Mouse (Mus musculus): ENCODE results near the gene Pacs2.

The Pacs2 gene

DNA sequence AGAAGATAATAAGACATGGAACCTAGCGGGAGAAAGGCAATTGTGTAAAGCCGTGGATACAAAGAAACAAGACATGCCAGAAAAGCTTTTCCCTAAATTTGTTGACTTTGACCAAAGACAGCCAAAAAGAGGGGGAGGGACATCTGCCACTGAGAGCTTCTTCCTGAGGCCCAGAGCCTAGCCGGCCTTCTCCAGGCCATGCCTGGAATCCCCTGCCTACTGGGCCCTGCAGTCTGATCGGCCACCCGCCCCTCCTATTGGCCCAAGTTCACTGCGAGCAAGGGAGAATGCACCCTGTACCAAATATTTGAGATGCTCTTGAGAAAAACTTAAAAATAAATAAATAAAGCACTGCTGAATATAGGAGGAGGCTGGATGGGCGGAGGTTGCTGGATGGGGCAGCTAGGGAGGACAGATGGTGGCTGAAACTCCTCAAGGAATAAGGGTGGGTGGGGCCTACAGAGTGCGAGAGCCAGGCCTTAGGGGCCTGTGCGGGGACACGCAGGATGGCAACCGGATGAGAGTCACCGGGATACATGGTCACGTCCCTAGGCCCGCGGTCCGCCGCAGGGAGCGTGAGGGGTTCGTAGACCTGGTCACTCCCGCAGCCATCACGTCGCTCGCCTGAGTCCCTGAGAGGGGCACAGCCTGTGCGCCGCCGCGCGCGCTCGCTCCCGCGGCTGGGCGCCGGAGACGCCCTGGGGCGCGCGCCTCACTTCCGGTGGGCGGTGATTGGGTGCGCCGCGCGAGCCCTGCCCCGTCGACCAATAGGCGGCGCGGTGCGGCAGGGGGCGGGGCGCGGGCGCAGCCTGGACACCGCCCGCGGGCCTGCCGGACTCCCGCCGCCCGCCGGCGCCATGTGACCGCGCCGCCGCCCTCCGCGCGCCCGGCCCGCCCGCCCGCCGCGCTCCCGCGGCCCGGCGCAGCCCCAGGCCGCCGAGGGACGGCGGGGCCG, at the start of gene Pacs2:
Gene Pacs2, plus strand, starts transcription at position 905 of the 955 bp plus-strand sequence.
- peak; percentile 95 for DNase-seq

GRCm38 (mm10) chr12:112965783-112966182, 48.5 kb upstream of the Pacs2 start:
- DNase-seq: no peak

DNA sequence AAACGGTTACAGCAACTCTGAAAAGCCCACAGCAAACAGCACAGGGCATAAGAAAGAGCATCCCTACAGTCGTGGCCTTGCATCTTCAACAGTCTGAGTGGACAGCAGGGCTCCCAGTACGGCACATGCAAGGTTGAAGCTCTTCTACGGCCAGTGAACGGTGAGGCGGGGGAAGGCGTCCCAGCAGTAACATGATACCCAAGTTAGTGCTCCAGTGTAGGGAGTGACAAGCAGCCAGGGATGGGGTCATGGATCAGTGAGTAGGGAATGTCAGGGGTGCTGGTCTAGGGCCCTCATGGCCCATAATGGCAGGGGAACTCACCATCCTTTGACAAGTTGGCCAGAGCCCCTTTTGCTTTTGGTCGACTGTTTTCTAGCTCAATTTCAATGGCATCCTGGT, 45.4 kb upstream of the Pacs2 start:
- DNase-seq: no peak

- DNase-seq: no peak
Observed at GRCm38 (mm10) chr12:112969616-112970015, 44.7 kb upstream of the Pacs2 start.

DNA sequence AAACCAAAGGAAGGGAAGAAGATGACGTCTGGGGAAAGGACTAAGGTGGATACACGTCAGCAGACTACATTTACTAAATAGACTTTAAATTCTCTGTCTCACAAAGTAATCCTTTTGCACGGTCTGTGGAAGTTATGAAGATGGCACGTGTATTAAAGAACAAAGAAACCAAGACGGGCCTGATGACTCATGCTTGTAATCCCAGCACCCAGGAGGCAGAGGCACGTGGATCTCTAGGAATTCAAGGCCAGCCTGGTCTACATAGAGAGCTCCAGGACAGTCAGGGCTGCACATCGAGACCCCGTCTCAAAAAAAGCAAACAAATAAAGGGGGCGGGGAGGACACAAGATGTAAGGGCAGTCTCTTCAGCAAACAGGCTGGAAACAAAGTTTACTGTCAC, 39.6 kb upstream of the Pacs2 start:
- no peak for DNase-seq

DNA sequence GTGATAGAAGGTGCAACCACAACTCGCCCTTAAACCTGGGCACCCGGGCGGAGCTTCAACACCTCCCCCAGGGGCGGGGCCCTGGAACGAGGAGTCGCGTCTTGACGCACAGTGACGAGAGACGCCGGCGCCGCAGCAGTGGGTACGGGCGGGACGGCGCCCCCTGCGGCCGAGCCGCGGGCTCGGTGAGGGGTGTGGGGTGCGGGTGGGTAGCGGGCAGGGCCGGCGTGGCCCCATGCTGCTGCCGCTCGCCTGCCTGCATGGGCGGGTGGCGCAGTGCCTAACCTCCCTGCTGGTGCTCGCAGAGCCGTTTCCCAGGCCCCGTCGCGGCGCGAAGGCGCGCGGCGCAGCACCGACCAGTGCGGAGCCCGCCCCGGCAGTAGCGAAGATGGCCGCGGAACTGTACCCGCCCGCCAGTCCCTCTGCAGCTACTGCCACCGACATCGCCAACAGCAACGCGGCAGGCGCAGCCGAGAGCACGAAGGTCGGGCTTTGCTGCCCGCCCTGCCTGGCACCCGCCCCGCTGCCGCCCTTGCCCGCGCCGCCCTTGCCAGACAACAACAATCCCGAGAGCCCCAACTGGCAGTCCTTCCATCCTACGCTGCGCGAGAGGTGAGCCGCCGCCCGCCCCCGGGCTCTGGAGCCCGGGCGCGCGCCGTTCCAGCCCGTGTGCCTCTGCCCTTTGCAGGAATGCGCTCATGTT, 37.8 kb upstream of the Pacs2 start, which contains the start of gene Btbd6:
Gene Btbd6, plus strand, starts transcription at position 112 of the 703 bp plus-strand sequence.
- DNase-seq: peak; percentile 90

- no peak for DNase-seq
Observed at GRCm38 (mm10) chr12:112977156-112977555, 37.2 kb upstream of the Pacs2 start.

GRCm38 (mm10) chr12:112982031-112982430, 32.3 kb upstream of the Pacs2 start:
- no peak for DNase-seq

DNA sequence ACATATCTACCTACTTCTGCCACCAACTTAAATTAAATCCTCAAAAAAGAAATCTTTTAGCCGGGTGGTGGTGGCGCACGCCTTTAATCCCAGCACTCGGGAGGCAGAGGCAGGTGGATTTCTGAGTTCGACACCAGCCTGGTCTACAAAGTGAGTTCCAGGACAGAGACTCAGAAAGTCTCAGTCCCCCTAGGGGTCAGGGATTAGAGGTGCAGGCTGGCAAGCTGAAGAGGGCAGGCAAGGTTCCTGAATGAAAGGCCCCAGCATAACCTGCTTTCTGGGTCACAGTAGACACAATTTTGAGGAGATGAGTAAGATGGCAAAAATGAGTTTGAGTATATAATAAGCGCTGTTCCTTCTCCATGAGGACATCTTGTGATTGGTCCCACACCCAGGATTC, 29.0 kb upstream of the Pacs2 start:
- no peak for DNase-seq

DNA sequence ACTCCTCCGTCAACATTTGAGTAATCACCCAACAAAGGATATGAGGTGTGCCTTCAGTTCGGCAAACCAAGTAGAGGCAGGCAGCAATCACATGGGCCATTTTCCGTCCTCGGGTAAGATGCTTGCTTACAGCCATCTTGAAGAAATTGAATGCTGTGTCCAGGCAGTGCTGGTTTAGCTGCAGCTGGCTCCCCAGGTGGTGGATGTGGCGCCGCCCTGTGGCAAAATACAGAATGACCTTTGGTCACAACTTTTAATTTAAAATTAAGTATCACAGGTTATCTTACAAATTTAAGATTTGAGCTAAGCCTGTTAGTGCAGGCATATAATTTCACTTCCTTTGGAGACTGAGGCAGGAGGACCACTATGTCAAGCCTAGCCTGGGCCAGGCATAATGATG, 26.4 kb upstream of the Pacs2 start:
- peak; percentile 32 for DNase-seq

- DNase-seq: no peak
Observed at GRCm38 (mm10) chr12:112990706-112991405, 23.5 kb upstream of the Pacs2 start.

- DNase-seq: no peak
Observed at GRCm38 (mm10) chr12:112991444-112991843, 22.9 kb upstream of the Pacs2 start.

- no peak for DNase-seq
Observed at GRCm38 (mm10) chr12:112994153-112994552, 20.2 kb upstream of the Pacs2 start.

GRCm38 (mm10) chr12:112999569-113000293, 14.6 kb upstream of the Pacs2 start:
- no peak for DNase-seq

- DNase-seq: peak; percentile 89
Observed at GRCm38 (mm10) chr12:113000294-113001132, 13.8 kb upstream of the Pacs2 start, which contains the start of gene Brf1. Gene Brf1 (minus strand): TSS chr12:113000704.

GRCm38 (mm10) chr12:113001133-113001474, 13.2 kb upstream of the Pacs2 start:
- DNase-seq: no peak

DNA sequence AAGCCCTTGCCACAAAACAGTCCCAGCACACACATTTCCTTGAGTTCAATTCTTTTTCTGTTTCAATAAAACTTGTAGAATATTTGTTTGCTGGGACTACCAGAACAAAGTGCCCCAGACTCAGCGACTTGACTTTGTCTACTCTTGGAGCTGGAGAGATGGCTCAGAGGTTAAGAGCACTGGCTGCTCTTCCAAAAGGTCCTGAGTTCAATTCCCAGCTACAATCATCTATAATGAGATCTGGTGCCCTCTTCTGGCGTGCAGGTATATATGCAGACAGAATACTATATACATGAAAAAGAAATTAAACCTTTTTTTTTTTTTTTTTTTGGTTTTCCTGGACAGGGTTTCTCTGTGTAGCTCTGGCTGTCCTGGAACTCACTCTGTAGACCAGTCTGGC, 11.6 kb upstream of the Pacs2 start:
- no peak for DNase-seq

GRCm38 (mm10) chr12:113004011-113004410, 10.3 kb upstream of the Pacs2 start:
- DNase-seq: no peak

DNA sequence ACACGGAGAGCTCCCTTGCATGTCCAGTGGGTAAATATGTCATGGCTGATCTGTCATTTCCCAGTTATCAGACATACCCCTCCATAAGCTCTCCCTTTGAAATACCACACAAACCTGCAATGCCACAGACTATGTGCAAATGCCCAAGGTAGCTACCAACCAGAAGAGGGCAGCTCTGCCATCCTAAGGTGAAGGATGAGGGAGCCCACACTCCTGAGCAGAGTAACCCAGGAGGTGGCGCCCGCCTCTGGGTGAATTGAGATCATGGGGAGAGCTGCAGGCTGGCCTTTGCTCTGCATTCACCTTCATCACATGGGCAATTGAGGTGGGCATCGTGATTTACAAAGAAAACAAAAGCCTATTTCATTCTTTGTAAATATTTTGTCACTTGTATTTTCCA, 9.3 kb upstream of the Pacs2 start:
- DNase-seq: peak; percentile 34

DNA sequence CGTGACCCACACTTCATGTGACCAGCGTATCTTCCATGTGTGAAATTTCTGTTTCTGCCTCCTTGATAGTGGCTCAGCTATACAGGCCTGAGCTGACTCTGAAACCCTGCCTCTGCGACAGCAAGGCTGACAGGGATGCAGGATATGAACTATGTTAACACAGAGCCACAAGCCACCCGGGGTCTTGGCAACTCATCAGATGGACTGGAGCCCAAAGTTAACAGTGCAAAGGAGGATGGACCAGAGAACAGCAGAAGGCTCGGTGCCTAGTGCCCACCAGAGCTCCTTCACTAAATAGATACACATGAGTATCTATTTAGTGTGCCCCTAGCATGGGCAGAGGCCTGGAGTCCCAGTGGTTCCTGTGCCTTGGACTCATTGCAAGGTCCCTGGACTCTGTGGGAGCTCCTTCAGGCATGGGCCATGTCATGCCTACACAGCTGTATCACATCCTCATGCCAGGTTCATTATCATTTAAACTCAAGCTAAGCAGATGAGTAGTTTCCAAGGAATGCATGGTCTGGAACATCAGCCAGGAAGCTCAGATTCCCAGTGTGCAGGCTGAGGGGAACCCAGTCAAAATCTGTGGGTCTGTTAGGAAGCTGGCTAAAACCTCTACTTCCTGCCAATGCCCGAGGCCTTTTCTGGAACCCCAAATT, 2.5 kb upstream of the Pacs2 start:
- DNase-seq: no peak

GRCm38 (mm10) chr12:113012443-113012842, 1.9 kb upstream of the Pacs2 start:
- no peak for DNase-seq
